Mouse (Mus musculus): ENCODE measurements at regions not wholly inside any gene's neighbourhood (a gene's known extent, or its start where the extent isn't known, plus 50 kb on each side); places are given as distances from the start of the nearest gene placed in this dataset.

DNA sequence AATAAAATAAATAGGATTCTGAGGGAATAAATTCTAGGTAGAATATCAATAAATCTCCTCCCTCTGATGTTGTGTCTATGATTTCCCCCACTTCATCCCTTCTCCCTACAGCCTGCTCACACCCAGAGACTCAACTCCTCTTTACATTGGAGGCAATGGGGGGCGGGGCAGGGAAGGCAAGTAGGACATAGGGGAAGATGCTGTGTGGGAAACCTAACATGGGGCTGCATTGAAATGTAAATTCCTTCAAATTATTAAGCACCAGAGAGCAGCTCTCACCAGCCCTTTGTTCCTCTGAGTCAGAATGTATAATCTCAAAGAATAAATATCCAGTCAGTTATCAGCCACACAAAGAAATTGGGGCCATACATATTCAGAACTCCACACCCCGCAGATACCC, 91.6 kb downstream of the Nuf2 start:
- no peak for DNase-seq (ENCODE audit: low spot score in 2 of 2)

DNA sequence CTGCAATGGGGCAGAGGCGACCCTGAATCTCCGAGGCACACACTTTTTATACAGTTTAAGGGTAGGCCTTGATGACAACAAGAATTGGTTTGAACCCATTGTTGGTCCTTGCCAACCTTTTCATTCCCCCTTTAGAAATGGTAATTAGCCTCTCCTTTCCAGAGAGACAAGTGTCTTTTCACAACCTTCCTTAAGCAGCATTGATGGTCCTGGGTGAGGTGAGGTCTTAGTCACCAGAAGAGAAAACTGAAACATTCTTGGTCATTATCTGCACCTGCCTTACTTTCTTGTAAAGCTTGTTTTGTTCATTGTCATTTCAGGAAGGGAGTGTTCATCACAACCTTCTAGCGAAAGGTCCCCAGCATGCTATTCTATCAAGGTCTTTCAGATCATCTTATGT, 93.3 kb downstream of the Nuf2 start:
- no peak for DNase-seq (ENCODE audit: low spot score in 2 of 2)

DNA sequence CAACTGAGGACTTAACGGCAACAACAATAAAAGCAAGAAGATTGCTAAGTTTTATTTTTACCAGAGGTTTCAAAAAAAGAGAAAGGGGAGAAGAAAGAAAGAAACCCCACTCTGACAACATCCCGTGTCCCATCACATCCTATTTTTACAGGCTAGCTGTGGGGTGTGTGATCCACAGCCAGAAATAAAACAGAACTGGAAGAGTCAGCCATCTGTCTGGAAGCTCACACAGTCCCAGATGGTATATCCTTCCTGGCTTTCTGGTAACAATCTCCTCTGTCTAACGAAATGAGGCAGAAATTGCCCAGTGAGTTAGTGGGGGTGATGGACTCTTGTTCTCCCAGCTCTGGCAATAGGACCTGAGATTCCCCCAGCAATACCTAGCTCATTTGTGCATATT, 108.9 kb downstream of the Nuf2 start:
- DNase-seq (ENCODE audit: low spot score in 2 of 2), result no peak

DNA sequence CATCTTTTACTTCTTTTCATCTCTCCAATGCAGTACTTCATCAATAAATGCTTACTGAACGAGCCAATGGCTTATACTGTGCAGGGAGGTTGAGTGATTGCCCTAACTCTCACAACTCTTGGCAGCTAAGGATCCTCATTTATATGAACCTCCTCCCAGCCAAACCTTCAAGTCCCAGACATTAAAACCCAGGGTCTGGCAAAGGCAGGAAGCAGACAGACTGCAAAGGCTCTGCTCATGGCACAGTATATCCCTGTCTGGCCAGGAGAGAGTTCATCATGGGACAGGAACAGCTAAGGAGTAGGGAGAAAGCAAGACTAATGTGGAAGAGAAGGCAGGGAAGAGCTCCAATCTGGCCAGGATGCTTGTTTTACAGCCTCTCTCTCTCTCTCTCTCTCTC, 109.6 kb downstream of the Nuf2 start:
- DNase-seq (ENCODE audit: low spot score in 2 of 2), result no peak

DNA sequence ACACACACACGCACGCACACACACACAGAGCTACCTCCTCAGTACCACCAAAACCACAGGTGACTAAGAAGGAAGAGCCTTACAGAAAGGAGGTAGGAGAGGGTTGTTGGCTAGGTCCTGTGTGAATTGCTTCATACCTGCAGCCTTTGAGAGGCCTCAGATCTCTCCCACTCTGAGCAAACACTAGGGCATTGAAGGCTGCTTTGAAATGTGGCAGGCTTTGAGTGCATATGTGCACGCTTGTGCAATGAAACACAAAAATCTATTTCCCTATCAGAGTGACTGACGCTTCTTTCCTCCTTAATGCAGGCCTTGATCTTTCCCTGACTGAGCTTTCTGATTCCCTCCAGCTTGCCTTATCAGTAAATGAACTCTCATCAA, 112.6 kb downstream of the Nuf2 start:
- DNase-seq (ENCODE audit: low spot score in 2 of 2), result no peak

DNA sequence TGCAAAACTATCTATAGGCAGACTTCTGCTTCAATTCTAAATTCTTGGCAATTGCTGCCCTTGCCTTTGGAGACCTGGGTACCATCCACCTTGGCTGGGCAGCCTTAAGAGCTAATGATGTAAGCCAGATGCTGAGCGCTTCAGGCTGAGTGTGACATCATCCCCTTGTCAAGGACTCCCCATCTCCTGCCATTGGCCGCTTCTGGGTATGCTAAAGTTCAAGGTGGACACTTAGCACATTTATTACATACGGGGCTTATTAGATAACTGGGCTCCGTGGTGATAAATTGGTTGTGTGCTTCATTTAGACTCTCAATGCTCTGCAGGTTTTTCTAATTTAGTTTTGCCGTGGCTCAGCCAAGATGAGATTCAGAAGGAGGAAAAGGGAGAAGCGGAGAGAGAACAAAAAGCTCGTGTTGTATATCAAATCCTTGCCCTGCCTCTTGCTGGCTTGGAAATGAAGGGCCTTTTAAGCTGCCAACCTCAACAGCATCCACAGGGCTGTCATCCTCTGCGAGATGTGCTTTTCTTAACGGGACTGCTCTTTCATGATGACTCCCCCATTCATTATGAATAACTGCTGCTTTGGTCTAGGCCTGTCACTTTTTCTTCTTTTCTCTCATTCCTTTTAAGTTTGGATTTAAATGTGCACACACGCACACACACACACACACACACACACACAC, 113.1 kb downstream of the Nuf2 start:
- DNase-seq (ENCODE audit: low spot score in 2 of 2), result no peak

DNA sequence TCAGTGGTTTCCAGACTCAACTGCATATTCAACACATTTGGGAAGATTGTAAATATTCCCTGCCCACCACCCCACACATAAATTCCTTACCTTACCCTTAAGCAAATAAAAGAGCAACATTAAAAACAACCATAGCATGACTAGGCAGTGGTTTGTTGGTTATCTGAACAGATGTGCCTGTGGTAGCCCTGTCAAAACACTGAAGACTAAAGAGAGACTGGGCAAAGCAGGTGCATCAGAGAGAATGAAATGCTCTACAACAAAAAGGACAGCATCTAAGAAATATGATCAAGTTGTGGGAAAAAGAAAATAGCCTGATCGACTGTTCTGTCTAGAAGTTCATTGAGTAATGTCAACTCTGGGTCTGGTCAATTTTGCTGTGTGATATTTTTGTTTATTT, 114.6 kb downstream of the Nuf2 start:
- DNase-seq (ENCODE audit: low spot score in 2 of 2), result no peak

DNA sequence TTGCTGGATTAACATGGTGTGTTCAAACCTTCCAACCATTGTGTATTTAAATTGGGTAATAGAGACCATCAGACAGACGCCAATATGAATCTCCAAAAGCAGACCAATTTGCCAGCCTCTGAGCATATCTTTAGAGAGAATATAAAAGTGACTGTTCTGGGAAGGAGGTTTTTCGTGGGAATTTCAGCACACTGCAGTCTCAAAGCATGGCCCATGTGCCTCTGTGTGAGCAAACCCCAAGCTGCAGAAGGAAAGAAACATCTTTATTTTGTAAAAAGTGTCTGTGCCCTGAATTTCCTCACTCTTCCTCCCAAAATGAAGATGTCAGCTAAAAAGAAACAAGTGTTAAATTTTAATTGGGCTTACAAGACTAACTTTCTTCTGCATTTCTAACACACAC, 123.1 kb downstream of the Nuf2 start:
- DNase-seq (ENCODE audit: low spot score in 2 of 2), result no peak

DNA sequence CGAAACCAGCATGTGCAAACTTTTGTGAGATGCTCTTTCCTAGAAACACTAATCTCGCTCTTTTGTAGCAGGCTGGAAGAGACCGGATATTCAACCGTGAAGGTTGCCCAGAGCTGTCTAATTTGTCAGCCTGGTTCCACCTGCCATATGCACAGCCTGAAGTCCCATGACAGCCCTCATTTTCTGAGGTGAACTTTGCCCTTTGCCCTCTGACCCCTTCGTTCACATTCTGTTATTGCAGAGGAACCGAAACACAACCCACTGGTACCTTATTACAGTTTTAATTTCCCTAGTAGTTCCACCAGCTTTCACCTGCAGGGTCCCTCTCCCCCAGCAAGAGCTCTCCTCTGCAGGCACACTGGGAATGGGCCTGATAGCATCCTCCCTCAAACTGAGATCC, 130.4 kb downstream of the Nuf2 start:
- DNase-seq (ENCODE audit: low spot score in 2 of 2), result no peak

DNA sequence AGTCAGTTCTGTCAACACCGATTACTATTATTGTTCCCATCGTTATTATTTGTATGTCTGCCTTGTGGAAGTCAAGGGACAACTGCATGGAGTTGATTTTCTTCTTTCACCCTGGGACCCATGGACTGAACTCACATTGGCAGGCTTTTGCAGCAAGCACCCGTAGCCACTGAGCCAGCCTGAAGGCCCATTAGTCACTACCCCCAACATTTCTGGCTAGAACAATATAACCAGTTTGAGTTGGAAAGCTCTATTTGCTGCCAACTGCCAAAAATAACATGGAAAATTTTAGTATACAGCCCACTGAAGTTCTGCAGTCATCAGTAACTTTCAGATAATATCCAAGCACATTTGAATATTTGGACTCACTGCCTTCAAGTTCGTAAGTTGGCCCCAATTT, 133.9 kb downstream of the Nuf2 start:
- DNase-seq (ENCODE audit: low spot score in 2 of 2), result no peak

DNA sequence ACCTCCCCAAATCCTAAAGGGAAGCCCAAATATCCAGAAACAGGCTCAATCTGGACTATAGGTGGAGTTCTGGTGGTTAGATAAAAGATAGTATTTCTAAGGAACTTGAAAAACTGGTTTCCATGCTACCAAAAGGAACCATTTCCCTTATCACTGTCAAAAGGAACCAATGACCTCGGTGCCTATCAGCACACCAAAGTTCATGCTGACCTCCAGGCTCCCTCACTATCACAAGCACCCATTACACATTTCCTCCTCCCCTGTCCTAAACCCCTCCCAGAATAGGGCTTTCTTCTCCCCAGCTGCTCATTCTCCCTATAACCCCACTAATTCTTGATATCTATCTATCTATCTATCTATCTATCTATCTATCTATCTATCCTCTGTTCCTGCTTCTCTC, 144.2 kb downstream of the Nuf2 start:
- no peak for DNase-seq (ENCODE audit: low spot score in 2 of 2)

DNA sequence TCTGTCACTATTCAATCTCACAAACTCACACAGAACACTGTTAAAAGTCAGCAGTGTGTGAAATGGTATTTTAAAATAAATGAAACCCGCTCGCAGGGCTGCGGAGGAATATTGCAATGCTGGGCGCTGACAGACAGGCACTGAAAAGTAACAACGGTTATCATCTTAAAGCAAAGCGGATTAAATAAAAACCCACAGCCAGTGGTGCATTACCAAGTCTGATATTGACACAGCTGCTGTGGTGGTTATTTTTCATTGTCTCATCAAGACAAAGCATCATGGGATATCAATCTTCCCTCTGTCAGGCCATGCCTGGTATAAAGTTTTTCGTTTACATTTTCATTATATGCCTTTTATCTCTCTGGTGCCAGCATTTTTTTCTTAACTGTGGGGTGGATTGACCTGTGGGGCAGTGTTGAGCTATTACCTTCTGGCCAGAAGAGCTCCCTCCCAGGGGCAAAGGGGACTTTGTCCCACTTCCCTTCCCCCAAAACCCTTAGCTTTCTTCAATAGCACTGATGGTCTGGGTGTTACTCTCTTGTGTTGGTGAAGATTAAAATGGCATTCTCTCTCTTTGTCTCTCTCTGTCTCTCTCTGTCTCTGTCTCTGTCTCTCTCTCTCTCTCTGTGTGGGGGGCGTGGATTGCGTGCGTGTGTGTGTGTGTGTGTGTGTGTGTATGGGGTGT, 145.4 kb downstream of the Nuf2 start:
- no peak for DNase-seq (ENCODE audit: low spot score in 2 of 2)

DNA sequence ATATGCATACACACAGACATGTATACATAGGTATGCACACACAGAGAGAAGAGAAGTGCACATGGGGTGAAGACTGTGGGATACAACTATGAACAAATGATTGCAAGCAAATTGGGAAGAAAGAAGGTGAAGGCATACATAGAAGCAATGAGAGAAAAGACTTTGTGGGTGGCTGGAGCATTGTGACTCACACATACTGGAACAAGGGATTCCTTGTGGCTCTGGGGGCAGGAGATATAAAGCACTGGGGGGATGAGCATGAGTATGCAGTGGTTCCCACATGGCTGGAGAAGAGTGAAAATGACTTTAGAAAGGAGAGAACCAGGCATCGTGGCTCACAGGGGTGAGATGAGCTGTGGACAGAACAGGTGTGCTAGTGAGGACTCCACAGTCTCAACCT, 156.6 kb downstream of the Nuf2 start:
- DNase-seq (ENCODE audit: low spot score in 2 of 2), result no peak

DNA sequence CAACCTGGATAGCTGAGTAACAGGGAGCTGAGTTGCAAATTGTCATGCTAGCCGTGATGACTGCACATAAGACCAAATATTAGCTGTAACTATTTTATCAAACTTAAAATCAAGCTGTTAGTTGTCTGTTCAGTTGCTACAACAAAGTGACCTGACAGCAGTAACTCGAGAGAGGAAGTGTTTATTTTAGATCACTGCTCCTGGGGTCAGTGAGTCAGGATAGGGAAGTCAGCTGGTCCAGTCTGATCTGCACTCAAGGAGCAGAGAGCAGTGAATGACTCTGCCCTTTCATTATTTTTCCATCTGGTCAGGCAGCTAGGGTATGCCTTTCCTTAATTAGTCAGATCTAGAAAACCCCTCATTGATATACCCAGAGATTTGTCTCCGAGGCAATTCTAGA, 162.5 kb downstream of the Nuf2 start:
- DNase-seq (ENCODE audit: low spot score in 2 of 2), result no peak

DNA sequence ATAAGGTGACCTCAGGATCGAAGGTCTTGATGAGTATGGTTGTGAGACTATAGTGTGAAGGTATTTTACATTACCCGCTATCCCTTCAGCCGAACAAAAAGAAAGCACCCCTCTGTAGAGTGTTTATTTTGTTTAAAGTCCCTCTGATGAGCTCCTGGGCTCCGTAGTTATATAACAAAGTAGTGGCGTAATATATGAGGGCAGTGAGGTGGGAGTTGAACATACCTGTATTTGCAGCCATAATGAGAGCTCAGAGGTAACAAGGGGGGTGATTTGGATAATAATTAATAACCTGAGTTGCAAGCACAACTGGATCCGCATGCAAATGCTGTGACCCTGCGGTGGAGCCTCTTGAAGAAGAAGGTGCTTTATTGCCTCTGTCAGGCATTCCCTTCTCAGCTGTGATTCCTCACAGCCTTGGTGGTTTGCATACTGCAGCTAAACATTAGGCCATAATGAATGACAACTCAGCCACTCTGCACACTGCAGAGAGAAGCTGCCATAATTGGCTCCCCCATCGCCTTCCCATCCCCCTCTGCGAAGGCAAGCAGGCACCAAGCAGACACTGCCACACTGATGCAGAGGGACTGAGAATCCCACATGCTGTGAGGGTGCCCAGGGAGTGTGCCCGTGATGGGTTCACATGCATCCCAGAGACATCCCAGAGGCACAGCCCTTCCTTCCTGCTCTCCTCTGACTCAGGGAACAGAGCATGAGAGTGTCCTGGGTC, 163.3 kb downstream of the Nuf2 start:
- no peak for DNase-seq (ENCODE audit: low spot score in 2 of 2)

DNA sequence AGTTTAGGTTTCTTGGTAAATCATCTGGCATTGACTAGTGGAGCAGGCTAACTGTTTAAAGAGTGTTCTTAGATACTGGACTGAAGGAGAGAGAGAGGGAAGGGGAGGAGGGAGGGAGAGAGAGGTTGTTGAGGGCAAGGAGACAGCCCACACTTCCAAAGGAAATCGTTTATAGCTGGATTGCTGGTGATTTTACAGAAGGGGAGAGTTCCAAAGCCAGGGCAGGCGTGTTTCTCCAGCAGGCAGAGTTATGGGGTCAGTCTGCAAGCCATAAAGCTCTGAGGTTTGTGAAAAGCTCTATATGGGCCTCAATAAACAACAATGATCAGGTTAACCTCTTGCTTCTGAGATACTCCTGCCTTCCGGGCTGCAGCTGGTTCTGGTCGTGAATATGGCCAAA, 163.9 kb downstream of the Nuf2 start:
- no peak for DNase-seq (ENCODE audit: low spot score in 2 of 2)

DNA sequence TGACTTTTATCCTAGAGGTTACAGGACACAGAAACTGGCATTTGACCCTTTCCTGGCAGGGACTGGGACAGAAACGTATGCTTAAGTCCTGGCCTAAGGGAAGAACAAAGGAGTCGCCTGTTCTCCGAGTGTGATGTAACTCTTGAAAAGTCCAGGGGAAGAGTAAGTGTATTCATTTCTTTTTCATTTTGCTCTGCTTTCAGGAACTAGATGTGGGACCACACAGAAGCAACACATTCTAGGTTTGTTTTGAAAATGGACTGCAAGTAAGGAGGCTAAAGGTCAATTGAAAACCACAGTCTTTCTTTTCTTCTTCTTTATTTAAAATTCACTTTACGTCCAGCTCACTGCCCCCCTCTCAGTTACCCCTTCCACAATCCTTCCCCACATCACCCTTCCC, 168.7 kb downstream of the Nuf2 start:
- no peak for DNase-seq (ENCODE audit: low spot score in 2 of 2)

DNA sequence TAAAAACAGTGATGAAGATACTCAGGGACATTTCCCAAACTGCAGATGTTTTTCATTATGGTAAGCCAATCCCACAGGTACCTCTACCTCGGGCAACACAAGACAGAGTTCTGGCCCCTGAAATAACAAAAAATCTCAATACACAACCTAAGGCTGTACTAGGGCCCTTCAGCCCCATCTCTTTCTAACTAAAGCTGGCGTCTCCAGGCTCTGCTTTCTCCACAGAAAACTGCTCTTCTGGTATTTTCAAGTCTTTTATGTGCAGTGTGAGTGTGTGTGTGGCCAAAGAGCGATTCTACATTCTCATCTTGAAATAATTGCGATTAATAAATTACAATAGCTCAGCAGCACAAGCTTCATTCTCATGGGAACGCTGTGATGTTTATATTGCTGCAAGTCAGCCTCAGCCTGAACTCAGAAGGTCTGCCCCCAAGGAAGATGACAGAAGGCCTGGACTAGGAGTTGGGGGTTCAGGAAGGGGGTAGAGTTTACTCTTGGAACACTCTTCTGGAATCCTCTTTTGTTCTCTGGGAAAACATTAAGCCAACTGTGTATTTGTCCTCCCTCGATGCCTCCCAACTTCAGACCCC, 173.5 kb downstream of the Nuf2 start:
- DNase-seq (ENCODE audit: low spot score in 2 of 2), result no peak

DNA sequence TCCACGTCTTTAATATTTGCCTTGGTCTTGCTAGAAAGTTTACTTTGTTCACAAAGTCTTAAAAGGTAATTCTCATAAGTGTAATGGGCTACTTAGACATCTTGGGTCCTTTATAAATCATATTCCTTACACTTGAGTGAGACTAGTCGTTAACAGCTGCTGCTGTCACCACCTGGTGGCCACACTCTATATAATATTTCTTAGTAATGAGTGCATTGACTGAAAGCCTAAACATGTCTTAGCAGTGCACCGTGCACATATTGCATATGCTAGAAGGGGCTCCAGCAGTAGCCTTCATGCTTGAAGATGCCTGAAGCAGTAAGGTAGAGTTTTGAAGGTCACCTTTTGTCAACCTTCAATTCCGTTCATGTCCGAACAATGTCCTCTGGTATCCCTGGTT, 177.2 kb downstream of the Nuf2 start:
- DNase-seq (ENCODE audit: low spot score in 2 of 2), result no peak

DNA sequence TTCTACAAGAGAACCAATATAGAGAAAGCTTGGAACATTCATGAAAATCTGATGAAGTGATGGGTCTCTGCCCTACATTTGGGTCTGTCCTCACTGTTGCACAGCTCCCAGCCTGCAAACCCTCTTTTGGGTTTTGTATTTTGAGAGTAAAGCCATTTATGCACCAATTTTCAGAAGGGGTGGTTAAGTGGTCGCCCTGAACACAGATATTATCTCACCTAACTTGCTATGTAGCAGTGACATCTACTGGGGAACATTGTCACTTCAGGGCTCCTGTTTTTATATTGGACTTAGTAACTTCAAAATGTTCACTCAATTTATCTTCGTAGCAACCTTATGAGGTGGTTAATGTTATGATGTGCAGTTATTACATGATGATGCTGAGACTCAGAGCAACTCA, 183.6 kb downstream of the Nuf2 start:
- no peak for DNase-seq (ENCODE audit: low spot score in 2 of 2)

DNA sequence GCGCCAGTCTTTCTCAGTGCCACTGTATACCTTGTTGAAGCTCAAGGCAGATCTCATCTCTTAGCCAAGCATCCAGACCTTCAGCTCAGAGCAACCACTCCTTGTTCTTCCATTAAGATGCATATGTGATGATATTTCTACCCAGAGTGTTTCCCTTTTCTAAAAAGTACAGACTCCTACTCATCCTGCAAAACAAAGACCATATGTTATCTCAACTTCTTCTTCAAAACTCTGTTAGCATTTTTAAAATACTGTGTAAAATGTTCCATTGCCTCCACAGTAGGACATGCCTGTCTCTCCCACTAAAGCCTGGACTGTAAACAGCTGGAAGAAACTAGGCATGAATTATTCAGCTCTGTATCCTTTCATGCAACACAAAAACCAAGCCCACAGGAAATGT, 184.4 kb downstream of the Nuf2 start:
- no peak for DNase-seq (ENCODE audit: low spot score in 2 of 2)

DNA sequence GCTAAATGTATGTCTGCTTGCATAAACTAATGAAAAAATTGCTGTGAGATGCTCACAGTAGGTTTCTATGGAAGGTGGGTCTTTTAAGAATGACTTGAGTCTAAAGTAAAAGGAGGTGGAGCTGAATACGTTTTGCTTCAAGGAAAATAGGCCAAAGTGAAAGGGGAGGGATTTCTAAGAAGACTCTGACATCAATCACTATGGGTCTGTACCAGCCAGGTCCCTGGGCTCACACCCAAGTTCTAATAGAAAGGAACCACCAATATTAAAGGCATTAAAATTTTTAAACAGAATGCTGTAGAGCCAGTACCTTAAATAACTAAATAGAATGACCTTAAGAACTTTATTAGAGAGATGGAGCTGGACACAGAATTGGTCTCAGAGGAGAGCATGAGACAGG, 190.1 kb downstream of the Nuf2 start:
- DNase-seq (ENCODE audit: low spot score in 2 of 2), result no peak

DNA sequence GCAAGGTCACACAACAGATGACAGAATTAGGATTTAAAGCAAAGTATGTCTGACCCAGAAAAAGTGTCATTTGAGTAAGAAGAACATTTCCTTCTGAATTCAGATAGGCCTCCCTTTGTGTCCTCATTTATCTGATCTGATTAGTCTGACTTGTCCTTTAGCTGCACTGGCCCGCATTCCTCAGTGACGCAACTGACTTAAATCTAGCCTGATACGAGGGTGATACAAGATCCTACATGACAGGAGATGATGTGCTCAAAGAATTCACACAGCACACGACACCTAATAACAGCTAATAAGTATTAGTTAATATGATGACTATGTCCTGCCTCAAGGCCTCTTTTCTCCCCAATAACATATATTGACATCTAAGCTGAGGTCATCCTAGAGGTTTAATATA, 192.8 kb downstream of the Nuf2 start:
- DNase-seq (ENCODE audit: low spot score in 2 of 2), result no peak
